Mouse (Mus musculus) megakaryocyte, embryonic 14.5 days (primary cell): Measurements from ENCODE around the gene Exoc3l. TPM values are rescaled to one million over a fixed set of nuclear protein-coding genes. Genes with fewer than 3 reads are reported as not detected.
A peak's percentile ranks its signal among the peaks of the same experiment; 100 is the strongest.

ENCODE experiments used
- H3K27me3 ChIP-seq: replicated peaks from 2 replicates; pipeline ENCODE3; 2012; ENCODE audit warnings: inconsistent platforms
- H3K36me3 ChIP-seq: replicated peaks from 2 replicates; pipeline ENCODE3; 2012; ENCODE audit warnings: low read length, inconsistent platforms, mixed read lengths
- H3K4me1 ChIP-seq: 2 replicates; pipeline ENCODE4 v1.6.1; 2012; ENCODE audit warnings: inconsistent platforms
- H3K4me3 ChIP-seq: replicated peaks from 2 replicates; pipeline ENCODE3; 2012; ENCODE audit warnings: moderate library complexity, mild to moderate bottlenecking, inconsistent platforms
- H3K9me3 ChIP-seq: 2 replicates; pipeline ENCODE4 v1.6.1; 2012; ENCODE audit warnings: inconsistent platforms
- FLI1 ChIP-seq: IDR thresholded peaks from 2 replicates; pipeline ENCODE4 v1.6.1; 2012; ENCODE audit warnings: low read length, inconsistent platforms, mixed read lengths
- GATA1 ChIP-seq: IDR thresholded peaks from 3 replicates; pipeline ENCODE4 v1.6.1; 2012; ENCODE audit warnings: mixed read lengths, low read length, inconsistent platforms, borderline replicate concordance
- polyA plus RNA-seq: library from polyadenylated mRNA; stranded (reverse); fragments of >175 nt; gene quantifications from 2 replicates; pipeline ENCODE4 v1.2.3, GENCODE M21; 2012; ENCODE audit warnings: low replicate concordance; ENCODE audit not compliant: insufficient read depth

Gene Exoc3l
- polyA plus RNA-seq, 1 experiment, result 76.3 TPM

- TF ChIP-seq GATA1 (no peak), FLI1 (no peak)
- peak overlapping the region; percentile 15 for H3K4me3 ChIP-seq
- H3K9me3 ChIP-seq, result no peaks in the 10 kb centered on the region
- no peaks in the 10 kb centered on the region for H3K27me3 ChIP-seq
- H3K36me3 ChIP-seq, result peaks cover 96% of the 10 kb centered on the region
- H3K4me1 ChIP-seq, result peaks cover 90% of the 10 kb centered on the region
Observed at GRCm38 (mm10) chr8:105331931-105332330, 36.0 kb upstream of the Exoc3l start.

GRCm38 (mm10) chr8:105331469-105331868 is 35.6 kb upstream of the Exoc3l start:
- Histone ChIP-seq H3K27me3 (no peaks in the 10 kb centered on the region), H3K9me3 (no peaks in the 10 kb centered on the region), H3K4me3 (peak overlapping the region; percentile 31), H3K4me1 (peaks cover 89% of the 10 kb centered on the region), H3K36me3 (peaks cover 92% of the 10 kb centered on the region)
- TF ChIP-seq FLI1 (no peak), GATA1 (no peak)

DNA sequence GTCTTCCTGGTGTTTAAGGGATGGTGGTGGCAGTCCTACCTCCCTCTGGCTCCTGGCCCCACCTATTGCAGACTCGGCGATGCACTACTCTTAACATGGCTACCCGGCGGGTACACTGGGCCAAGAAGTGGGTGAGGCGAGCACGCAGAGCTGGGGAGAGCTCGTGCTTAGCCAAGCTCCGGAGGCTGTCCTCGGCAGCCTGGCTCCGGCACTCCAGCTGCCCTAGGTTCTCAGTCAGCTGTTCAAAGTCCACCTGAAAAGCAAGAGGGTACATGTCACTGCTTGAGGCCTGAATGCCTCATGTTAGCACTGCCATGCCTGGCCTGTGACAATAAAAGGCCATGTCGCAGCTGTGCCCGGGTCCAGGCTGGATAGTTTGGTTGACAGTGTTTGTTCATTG is 34.4 kb upstream of the Exoc3l start:
- no peaks in the 10 kb centered on the region for H3K27me3 ChIP-seq
- no peak overlapping the region for H3K4me3 ChIP-seq
- peaks cover 79% of the 10 kb centered on the region for H3K4me1 ChIP-seq
- no peak for TF ChIP-seq GATA1
- TF ChIP-seq FLI1, result no peak
- peaks cover 80% of the 10 kb centered on the region for H3K36me3 ChIP-seq
- no peaks in the 10 kb centered on the region for H3K9me3 ChIP-seq

DNA sequence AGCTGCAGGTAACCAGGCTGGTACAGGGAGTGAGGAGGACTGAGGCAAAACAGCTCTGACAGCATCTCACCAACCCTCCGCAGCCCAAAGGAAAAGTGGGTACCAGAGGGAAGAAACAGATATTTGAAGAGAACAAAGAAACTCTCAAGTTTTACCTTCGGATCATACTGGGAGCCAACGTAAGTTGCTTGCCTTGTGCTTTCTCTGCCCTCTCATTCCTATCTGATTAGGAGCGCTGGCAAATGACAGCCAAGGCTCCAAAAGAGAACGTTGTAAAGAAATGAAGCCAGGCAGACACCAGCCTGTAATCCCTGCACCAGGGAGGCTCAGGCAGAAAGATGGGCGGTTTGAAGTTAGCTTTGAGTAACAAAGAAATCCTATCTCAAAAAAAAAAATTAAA is 31.1 kb upstream of the Exoc3l start:
- Histone ChIP-seq H3K4me3 (peak overlapping the region; percentile 96), H3K27me3 (no peaks in the 10 kb centered on the region), H3K36me3 (peaks cover 75% of the 10 kb centered on the region), H3K4me1 (peaks cover 87% of the 10 kb centered on the region), H3K9me3 (no peaks in the 10 kb centered on the region)
- TF ChIP-seq FLI1 (no peak), GATA1 (no peak)

DNA sequence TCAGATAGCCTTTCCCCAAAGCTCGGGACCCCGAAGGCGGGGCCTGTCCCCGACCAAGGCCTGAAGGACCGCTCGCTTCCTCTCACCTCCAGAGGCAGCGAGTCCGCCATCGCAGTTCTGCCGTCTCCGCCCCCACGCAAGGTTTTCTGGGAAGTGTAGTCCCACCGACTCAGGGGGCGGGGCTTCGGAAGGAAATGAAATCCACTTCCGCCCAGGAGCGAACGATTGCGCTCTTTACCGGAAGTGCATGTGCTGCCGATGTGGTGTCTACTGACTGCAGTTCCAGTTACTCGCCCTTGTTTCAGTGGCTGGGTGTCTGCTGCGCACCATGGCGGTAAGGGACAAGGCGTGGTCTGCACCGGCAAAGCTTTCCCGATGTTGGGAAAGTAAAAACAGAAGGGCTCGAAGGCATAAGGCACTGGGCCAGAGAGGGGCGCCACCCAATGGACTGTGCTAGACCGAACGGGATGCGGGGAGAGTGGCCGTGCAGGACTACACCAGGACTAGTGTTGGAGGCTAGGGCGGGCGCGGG is 30.3 kb upstream of the Exoc3l start, which contains the start of the genes Lrrc29 and Tmem208:
Gene Lrrc29 (minus strand): TSS at position 138 of the 532 bp plus-strand sequence.
Gene Tmem208 (plus strand): TSS at position 214 of the 532 bp plus-strand sequence.
- Histone ChIP-seq H3K4me1 (peaks cover 86% of the 10 kb centered on the region), H3K36me3 (peaks cover 74% of the 10 kb centered on the region)
- TF ChIP-seq GATA1 (no peak), FLI1 (peak; percentile 93)

DNA sequence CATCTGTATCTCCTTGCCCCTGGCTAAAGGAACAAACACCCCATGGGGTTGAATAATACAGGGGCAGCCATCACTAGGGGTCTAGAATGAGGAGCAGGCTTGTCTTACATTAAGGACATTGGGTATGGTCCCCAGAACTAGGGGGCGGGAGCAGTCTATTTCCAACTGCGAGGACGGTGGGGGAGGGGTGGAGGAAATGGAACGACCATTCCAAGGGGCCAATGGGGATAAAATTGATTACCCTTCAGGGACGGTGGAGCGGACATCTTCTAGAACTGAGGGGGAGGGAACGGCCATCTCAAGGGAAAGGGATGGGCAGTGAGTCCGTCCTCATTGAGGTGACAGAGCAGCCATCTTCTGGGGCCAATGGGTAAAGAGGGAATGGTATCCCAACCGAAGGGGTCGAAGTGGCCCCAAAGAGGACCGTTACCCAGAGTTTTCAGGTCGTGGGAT is 29.8 kb upstream of the Exoc3l start:
- TF ChIP-seq GATA1, result no peak
- no peak for TF ChIP-seq FLI1
- peaks cover 86% of the 10 kb centered on the region for H3K4me1 ChIP-seq

More for the DNA sequence above, 30.3 kb upstream of the Exoc3l start, which contains the start of the genes Lrrc29 and Tmem208:
- no peaks in the 10 kb centered on the region for H3K27me3 ChIP-seq
- H3K9me3 ChIP-seq, result no peaks in the 10 kb centered on the region
- H3K4me3 ChIP-seq, result peak within 1 kb of the TSS; percentile 96

GRCm38 (mm10) chr8:105323183-105323582 is 27.3 kb upstream of the Exoc3l start:
- no peaks in the 10 kb centered on the region for H3K27me3 ChIP-seq
- peaks cover 87% of the 10 kb centered on the region for H3K4me1 ChIP-seq
- no peaks in the 10 kb centered on the region for H3K9me3 ChIP-seq
- peaks cover 66% of the 10 kb centered on the region for H3K36me3 ChIP-seq
- TF ChIP-seq GATA1 (peak; percentile 28; the same call in 1 of the 3 replicates), FLI1 (no peak)
- H3K4me3 ChIP-seq, result peak overlapping the region; percentile 96

More for the DNA sequence above, 29.8 kb upstream of the Exoc3l start:
- no peaks in the 10 kb centered on the region for H3K9me3 ChIP-seq
- H3K4me3 ChIP-seq, result peak overlapping the region; percentile 96
- H3K27me3 ChIP-seq, result no peaks in the 10 kb centered on the region
- peaks cover 70% of the 10 kb centered on the region for H3K36me3 ChIP-seq

DNA sequence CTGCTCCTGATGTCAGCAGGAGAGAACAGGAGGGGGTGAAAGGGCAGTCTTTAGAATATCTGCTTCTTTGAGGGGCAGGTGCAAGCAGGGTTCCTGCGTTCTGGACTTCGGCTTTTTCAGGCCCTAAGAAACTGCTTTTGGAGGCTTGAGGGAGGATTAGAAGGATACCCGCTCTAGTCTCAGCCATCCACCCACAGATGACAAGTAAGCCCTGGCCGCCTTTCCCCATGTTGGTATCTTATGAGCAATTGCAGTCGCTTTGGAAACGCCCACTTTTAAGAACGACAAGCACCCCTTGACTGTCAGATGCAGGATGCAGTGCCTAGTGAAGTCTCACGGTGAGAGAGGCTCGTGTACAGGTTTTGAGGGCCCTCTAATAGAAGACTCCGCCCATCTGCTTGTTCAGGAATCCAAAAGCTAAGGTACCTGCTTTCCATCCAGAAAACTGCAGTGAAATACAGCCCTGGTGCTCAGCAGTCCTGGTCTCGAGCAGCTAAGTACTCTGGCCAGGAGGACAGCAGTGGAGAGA is 22.8 kb upstream of the Exoc3l start:
- peaks cover 99% of the 10 kb centered on the region for H3K4me1 ChIP-seq
- peaks cover 88% of the 10 kb centered on the region for H3K36me3 ChIP-seq
- TF ChIP-seq FLI1, result no peak
- TF ChIP-seq GATA1, result no peak
- no peaks in the 10 kb centered on the region for H3K27me3 ChIP-seq
- peak overlapping the region; percentile 88 for H3K4me3 ChIP-seq
- H3K9me3 ChIP-seq, result no peaks in the 10 kb centered on the region

GRCm38 (mm10) chr8:105317941-105318340 is 22.0 kb upstream of the Exoc3l start:
- H3K36me3 ChIP-seq, result peaks cover 90% of the 10 kb centered on the region
- H3K9me3 ChIP-seq, result no peaks in the 10 kb centered on the region
- H3K4me1 ChIP-seq, result peaks cover 99% of the 10 kb centered on the region
- TF ChIP-seq GATA1 (no peak), FLI1 (no peak)
- no peaks in the 10 kb centered on the region for H3K27me3 ChIP-seq
- peak overlapping the region; percentile 75 for H3K4me3 ChIP-seq

- no peaks in the 10 kb centered on the region for H3K27me3 ChIP-seq
- H3K9me3 ChIP-seq, result no peaks in the 10 kb centered on the region
- H3K4me1 ChIP-seq, result peaks cover 95% of the 10 kb centered on the region
- peaks cover 99% of the 10 kb centered on the region for H3K36me3 ChIP-seq
- peak overlapping the region; percentile 14 for H3K4me3 ChIP-seq
- TF ChIP-seq GATA1 (no peak), FLI1 (no peak)
Observed at GRCm38 (mm10) chr8:105315073-105315769, 19.3 kb upstream of the Exoc3l start.
